In the genomic region with DNA sequence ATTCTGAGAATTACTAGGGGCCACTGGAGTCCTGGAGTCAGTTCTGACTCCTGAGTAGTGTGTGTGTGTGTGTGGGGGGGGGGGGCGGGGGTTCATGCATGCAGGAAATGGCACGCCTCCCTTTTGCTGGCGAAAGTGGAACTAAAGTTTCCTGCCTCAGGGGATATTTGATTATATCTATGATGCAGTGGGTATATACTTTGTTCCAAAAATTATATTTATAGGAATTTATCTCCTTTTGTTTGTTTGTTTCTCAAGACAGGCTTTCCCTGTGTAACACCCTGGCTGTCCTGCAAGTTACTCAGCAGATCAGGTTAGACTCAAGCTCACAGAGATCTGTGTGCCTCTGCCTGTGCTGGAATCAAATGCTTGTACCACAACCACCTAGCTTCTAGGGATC, we compare ENCODE assay signal across 20 mouse cellular contexts. TPM values are rescaled to one million over a fixed set of nuclear protein-coding genes. Genes with fewer than 3 reads are reported as not detected.
DNase-seq lines count a peak whose midpoint lies in the region; ATAC-seq lines count a peak whose summit lies in the region.
"Had no signal": no experiment of that assay in that cellular context is flagged by ENCODE, and none has a peak within 500 bp of the region (broad histone marks: within the 10 kb centered on the region; RNA-seq: fewer than 3 reads in every experiment).

No protein-coding gene starts in this region.

- ATAC-seq in megakaryocyte, adult 5-6 weeks (ENCODE audit: poor library complexity, severe bottlenecking) = no peak
- ATAC-seq in forebrain, embryonic 13.5 days = no peak
- ATAC-seq: intestine, postnatal 0 days had no signal

- WGBS in forebrain, embryonic 13.5 days = 91% methylated on average over 3 of the region's 3 CpGs

- DNase-seq in CD4-positive helper T cell, adult 2 months (ENCODE audit: low read depth, low spot score) = peak; percentile 58
- DNase-seq in T-cell, adult 2 months (ENCODE audit: low spot score) = peak; percentile 37
- DNase-seq in naive thymus-derived CD4-positive, alpha-beta T cell, adult 2 months (ENCODE audit: low read depth) = peak; percentile 66
- DNase-seq in c-Kit-positive CD71-positive TER-119-positive erythroid progenitor cells, embryonic 14.5 days (ENCODE audit: low spot score) = no peak
- DNase-seq: adrenal gland, postnatal 36 days; cerebellum, adult 9-11 months; gastrocnemius, postnatal 10 days; heart, postnatal 10 days had no signal

- H3K4me3 ChIP-seq in megakaryocyte, embryonic 14.5 days (replicated peaks) = peak overlapping the region; percentile 62
- no peak overlapping the region for H3K4me3 ChIP-seq in forebrain, embryonic 13.5 days
- H3K4me3 ChIP-seq: hindbrain, embryonic 13.5 days; limb, embryonic 12.5 days; midbrain, embryonic 12.5 days had no signal

- peaks cover 59% of the 10 kb centered on the region for H3K4me1 ChIP-seq in megakaryocyte, embryonic 14.5 days
- H3K4me1 ChIP-seq in forebrain, embryonic 13.5 days = no peaks in the 10 kb centered on the region
- H3K4me1 ChIP-seq: hindbrain, embryonic 13.5 days; limb, embryonic 12.5 days; midbrain, embryonic 12.5 days had no signal

- no peaks in the 10 kb centered on the region for H3K36me3 ChIP-seq in megakaryocyte, embryonic 14.5 days (replicated peaks; ENCODE audit: low read length)
- no peaks in the 10 kb centered on the region for H3K36me3 ChIP-seq in forebrain, embryonic 13.5 days (ENCODE audit: poor library complexity, severe bottlenecking)
- H3K36me3 ChIP-seq: hindbrain, embryonic 13.5 days; limb, embryonic 12.5 days; midbrain, embryonic 12.5 days had no signal

- H3K27me3 ChIP-seq in megakaryocyte, embryonic 14.5 days (replicated peaks) = no peaks in the 10 kb centered on the region
- no peaks in the 10 kb centered on the region for H3K27me3 ChIP-seq in forebrain, embryonic 13.5 days
- H3K27me3 ChIP-seq: hindbrain, embryonic 13.5 days; limb, embryonic 12.5 days; midbrain, embryonic 12.5 days had no signal

- H3K27ac ChIP-seq in forebrain, embryonic 13.5 days = no peak overlapping the region
- H3K27ac ChIP-seq: hindbrain, embryonic 13.5 days; kidney, postnatal 0 days; limb, embryonic 12.5 days; midbrain, embryonic 12.5 days had no signal

- H3K9me3 ChIP-seq in megakaryocyte, embryonic 14.5 days = no peaks in the 10 kb centered on the region
- H3K9me3 ChIP-seq in forebrain, embryonic 13.5 days (replicated peaks) = no peaks in the 10 kb centered on the region
- H3K9me3 ChIP-seq: hindbrain, embryonic 13.5 days; limb, embryonic 12.5 days; midbrain, embryonic 12.5 days had no signal

- no peak overlapping the region for H3K9ac ChIP-seq in forebrain, embryonic 13.5 days
- H3K9ac ChIP-seq: hindbrain, embryonic 13.5 days; limb, embryonic 12.5 days; midbrain, embryonic 12.5 days had no signal

- no peak overlapping the region for H3K4me2 ChIP-seq in forebrain, embryonic 13.5 days
- H3K4me2 ChIP-seq: hindbrain, embryonic 13.5 days; limb, embryonic 12.5 days; midbrain, embryonic 12.5 days had no signal

RNA-seq across cellular contexts. Expression of a gene that starts 11.5 kb away (rescaled TPM):
- polyA plus RNA-seq in megakaryocyte, embryonic 14.5 days (2012; ENCODE audit: insufficient read depth, low replicate concordance) = not detected in 2 replicates
- 0.23 and 1.0 TPM in 2 replicates for total RNA-seq in megakaryocyte, adult 5-6 weeks (2015)
- total RNA-seq in megakaryocyte, adult 5-6 weeks (2017) = 0.33 TPM in 1 of 2 replicates, not detected in the other
- not detected in 2 replicates for polyA plus RNA-seq in forebrain, embryonic 13.5 days (2015; fragmentation: Nextera tagmentation; extraction: Ambion mirVana)
- total RNA-seq: adrenal gland, postnatal 36 days; gastrocnemius, postnatal 10 days; heart, postnatal 10 days; layer of hippocampus, adult 8-10 months; left cerebral cortex, adult 8-10 months had no signal
- polyA plus RNA-seq: embryonic facial prominence, embryonic 14.5 days; hindbrain, embryonic 13.5 days; intestine, postnatal 0 days; kidney, postnatal 0 days; limb, embryonic 12.5 days; midbrain, embryonic 12.5 days; stomach, embryonic 16.5 days had no signal

RNA-seq across cellular contexts. Expression of a gene that starts 21.2 kb away (rescaled TPM):
- polyA plus RNA-seq in megakaryocyte, embryonic 14.5 days (2012; ENCODE audit: insufficient read depth, low replicate concordance) = 0.30 TPM in 1 of 2 replicates, not detected in the other
- 119 and 127 TPM in 2 replicates for total RNA-seq in megakaryocyte, adult 5-6 weeks (2015)
- total RNA-seq in megakaryocyte, adult 5-6 weeks (2017) = 94.4 and 94.8 TPM in 2 replicates
- polyA plus RNA-seq in forebrain, embryonic 13.5 days (2015; fragmentation: Nextera tagmentation; extraction: Ambion mirVana) = 0.55 and 0.70 TPM in 2 replicates

RNA-seq across cellular contexts. Expression of a gene that starts 32.1 kb away (rescaled TPM):
- 1.5 TPM in 1 of 2 replicates, not detected in the other for polyA plus RNA-seq in megakaryocyte, embryonic 14.5 days (2012; ENCODE audit: insufficient read depth, low replicate concordance)
- total RNA-seq in megakaryocyte, adult 5-6 weeks (2015) = 15.1 and 20.7 TPM in 2 replicates
- 22.2 and 28.5 TPM in 2 replicates for total RNA-seq in megakaryocyte, adult 5-6 weeks (2017)
- not detected in 2 replicates for polyA plus RNA-seq in forebrain, embryonic 13.5 days (2015; fragmentation: Nextera tagmentation; extraction: Ambion mirVana)
- total RNA-seq: layer of hippocampus, adult 8-10 months; left cerebral cortex, adult 8-10 months had no signal
- polyA plus RNA-seq: hindbrain, embryonic 13.5 days; kidney, postnatal 0 days; limb, embryonic 12.5 days had no signal
